Mouse (Mus musculus) neural tube, embryonic 14.5 days (tissue): ENCODE results near the gene Ak7. TPM values are rescaled to one million over a fixed set of nuclear protein-coding genes. Genes with fewer than 3 reads are reported as not detected.

ENCODE experiments used
- ATAC-seq: fragments of 200-750 bp; cut with Nextera tagmentation; 2 replicates; pipeline ENCODE4 v1.8.0; 2017; ENCODE audit warnings: low read depth, mild to moderate bottlenecking, moderate TSS enrichment, moderate library complexity
- H3K27ac ChIP-seq: fragments of 300-500 bp; sonication (generic); 2 replicates; pipeline ENCODE4 v1.5.1; 2014; ENCODE audit warnings: low read depth, mild to moderate bottlenecking, control low read depth, low read length, moderate library complexity, mixed read lengths
- H3K27me3 ChIP-seq: fragments of 300-500 bp; sonication (generic); 2 replicates; pipeline ENCODE4 v1.6.1; 2014; ENCODE audit warnings: low read length; ENCODE audit not compliant: control insufficient read depth, insufficient read depth
- H3K36me3 ChIP-seq: fragments of 300-500 bp; sonication (generic); 2 replicates; pipeline ENCODE4 v1.6.1; 2014; ENCODE audit warnings: low read length, mixed read lengths; ENCODE audit not compliant: control insufficient read depth, insufficient read depth
- H3K4me1 ChIP-seq: fragments of 300-500 bp; sonication (generic); 2 replicates; pipeline ENCODE4 v1.6.1; 2014; ENCODE audit warnings: low read length; ENCODE audit not compliant: control insufficient read depth, insufficient read depth
- H3K4me2 ChIP-seq: fragments of 300-500 bp; sonication (generic); 2 replicates; pipeline ENCODE4 v1.6.1; 2014; ENCODE audit warnings: mild to moderate bottlenecking, low read depth, low read length, control low read depth
- H3K4me3 ChIP-seq: fragments of 300-500 bp; sonication (generic); 2 replicates; pipeline ENCODE4 v1.5.1; 2014; ENCODE audit warnings: low read depth, low read length, control low read depth, mixed read lengths
- H3K9ac ChIP-seq: fragments of 300-500 bp; sonication (generic); replicated peaks from 2 replicates; pipeline ENCODE4 v1.6.1; 2014; ENCODE audit warnings: low read depth, mild to moderate bottlenecking, control low read depth, low read length, mixed read lengths
- H3K9me3 ChIP-seq: fragments of 300-500 bp; sonication (generic); 2 replicates; pipeline ENCODE4 v1.6.1; 2016; ENCODE audit warnings: low read length; ENCODE audit not compliant: control insufficient read depth
- WGBS: fragments of 180-500 bp; shearing (Covaris S2); extraction: QIAGEN DNeasy Blood & Tissue Kit; methylation state at CpG from one replicate; pipeline ENCODE4 v1.1.7; 2014; 5-methylcytosine and 5-hydroxymethylcytosine counted together
- polyA plus RNA-seq: library from polyadenylated mRNA; unstranded; fragments of >200 nt; fragmentation: Nextera tagmentation; extraction: Ambion mirVana; gene quantifications from 2 replicates; pipeline ENCODE4 v1.2.1, GENCODE M21; 2014

Ak7 gene
- polyA plus RNA-seq, 1 experiment from 2014 or later: 1.1 TPM

DNA sequence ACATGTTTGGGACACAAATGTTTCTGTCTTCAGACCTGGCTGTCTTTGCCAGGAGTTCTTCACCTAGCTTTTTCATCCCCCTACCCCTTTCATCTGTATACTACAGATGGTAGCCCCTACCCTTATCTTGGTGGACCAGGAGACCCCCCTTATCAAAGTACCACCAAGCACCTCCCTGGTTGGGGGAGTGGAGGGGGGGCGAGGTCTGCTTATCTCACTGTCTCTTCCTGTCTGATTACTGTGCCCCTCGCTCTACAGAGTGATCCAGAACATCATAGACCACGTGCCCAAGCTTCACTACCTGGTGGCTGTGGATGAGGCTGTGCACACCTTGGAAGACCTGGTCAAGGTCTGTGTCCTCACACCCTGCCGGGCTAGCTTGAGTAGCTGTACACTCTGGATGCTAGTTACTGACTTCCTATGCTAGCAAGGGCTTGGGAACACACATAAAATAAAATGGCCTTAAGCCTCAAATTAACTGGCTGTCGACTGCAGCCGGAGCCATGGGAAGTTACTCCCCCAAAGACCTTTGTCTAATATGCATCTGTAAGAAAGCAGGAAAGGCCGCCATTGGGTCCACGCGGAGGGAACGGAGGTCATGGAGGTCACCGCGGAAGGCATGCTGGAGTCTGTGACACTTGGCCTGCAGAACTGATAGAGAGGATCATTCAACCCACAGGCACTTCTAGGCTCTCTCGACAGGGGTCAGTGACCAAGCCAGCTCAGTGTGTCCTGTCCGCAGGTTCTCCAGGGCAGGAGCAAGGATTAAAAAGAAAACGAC lies 32.7 kb downstream of the Ak7 start:
- ATAC-seq: no peak
- no peaks in the 10 kb centered on the region for H3K36me3 ChIP-seq
- H3K27ac ChIP-seq: no peak overlapping the region
- H3K9me3 ChIP-seq: no peaks in the 10 kb centered on the region
- no peak overlapping the region for H3K4me2 ChIP-seq
- H3K27me3 ChIP-seq: no peaks in the 10 kb centered on the region
- H3K9ac ChIP-seq: no peak overlapping the region
- H3K4me3 ChIP-seq: no peak overlapping the region
- 79% methylated on average over 15 of the region's 15 CpGs for WGBS
- no peaks in the 10 kb centered on the region for H3K4me1 ChIP-seq

DNA sequence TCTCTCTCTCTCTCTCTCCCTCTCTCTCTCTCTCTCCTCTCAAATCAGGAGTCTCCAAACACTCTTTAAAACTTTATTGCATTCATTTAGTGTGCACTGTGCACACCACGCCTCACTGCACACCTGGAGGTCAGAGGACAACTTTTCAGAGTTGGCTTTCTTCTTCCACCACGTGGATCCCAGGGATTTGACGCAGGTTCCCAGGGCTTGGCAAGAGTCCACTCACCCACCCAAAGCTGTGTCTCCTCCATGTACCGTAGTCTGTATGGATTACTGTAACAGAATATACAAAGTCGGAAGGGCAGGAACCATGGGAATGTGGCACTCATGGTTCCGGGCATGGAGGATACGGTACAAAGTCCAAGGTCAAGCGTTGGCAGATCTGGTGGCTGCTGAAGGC lies 33.9 kb downstream of the Ak7 start:
- Histone ChIP-seq H3K4me1 (no peaks in the 10 kb centered on the region), H3K4me2 (no peak overlapping the region), H3K9me3 (no peaks in the 10 kb centered on the region), H3K27me3 (no peaks in the 10 kb centered on the region), H3K27ac (no peak overlapping the region), H3K4me3 (no peak overlapping the region), H3K9ac (no peak overlapping the region), H3K36me3 (no peaks in the 10 kb centered on the region)
- ATAC-seq: no peak
- 92% methylated on average over 8 of the region's 8 CpGs for WGBS

DNA sequence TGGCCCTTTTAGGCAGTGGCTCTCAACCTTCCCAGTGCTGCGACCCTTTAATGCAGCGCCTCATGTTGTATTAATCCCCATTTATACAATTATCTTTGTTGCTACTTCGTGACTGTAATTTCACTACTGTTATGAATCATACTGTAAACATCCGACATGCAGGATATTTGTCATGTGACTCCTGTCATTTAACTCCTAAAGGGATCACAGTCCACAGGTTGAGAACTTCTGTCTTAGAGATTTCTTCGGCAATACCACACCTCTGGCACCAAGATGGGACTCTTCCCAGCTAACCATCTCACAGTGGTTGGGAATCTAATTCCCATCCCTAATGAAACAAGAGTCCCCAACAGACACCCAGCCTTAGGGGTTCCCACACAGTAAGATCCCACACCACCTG lies 42.3 kb downstream of the Ak7 start:
- no peak for ATAC-seq
- H3K9me3 ChIP-seq: no peaks in the 10 kb centered on the region
- no peak overlapping the region for H3K9ac ChIP-seq
- H3K4me3 ChIP-seq: no peak overlapping the region
- H3K27me3 ChIP-seq: no peaks in the 10 kb centered on the region
- H3K36me3 ChIP-seq: no peaks in the 10 kb centered on the region
- WGBS: 86% methylated on average over 5 of the region's 5 CpGs
- H3K4me2 ChIP-seq: no peak overlapping the region
- no peaks in the 10 kb centered on the region for H3K4me1 ChIP-seq
- H3K27ac ChIP-seq: no peak overlapping the region

DNA sequence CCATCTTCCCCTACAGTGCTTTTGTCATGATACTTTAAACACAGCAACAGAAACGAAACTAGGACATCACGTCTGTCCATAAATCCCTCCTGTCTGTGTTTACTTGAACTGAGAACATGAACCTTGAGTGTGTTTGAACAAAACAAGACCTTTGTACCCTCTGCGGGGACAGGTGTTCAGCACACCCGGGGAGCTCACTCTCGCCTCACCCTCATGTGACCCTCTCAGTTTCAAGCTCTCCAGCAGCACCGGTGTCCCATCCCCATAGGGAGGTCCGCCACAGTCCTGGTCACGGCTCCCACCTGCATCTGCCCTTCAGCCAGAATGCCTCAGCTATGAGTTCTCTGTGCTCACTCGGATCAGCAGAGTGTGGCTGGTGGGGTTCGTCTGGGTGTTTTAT lies 48.0 kb downstream of the Ak7 start:
- Histone ChIP-seq H3K36me3 (no peaks in the 10 kb centered on the region), H3K9ac (no peak overlapping the region), H3K9me3 (no peaks in the 10 kb centered on the region), H3K4me1 (no peaks in the 10 kb centered on the region), H3K27me3 (no peaks in the 10 kb centered on the region), H3K4me2 (no peak overlapping the region), H3K4me3 (no peak overlapping the region), H3K27ac (no peak overlapping the region)
- 87% methylated on average over 10 of the region's 10 CpGs for WGBS
- ATAC-seq: no peak

DNA sequence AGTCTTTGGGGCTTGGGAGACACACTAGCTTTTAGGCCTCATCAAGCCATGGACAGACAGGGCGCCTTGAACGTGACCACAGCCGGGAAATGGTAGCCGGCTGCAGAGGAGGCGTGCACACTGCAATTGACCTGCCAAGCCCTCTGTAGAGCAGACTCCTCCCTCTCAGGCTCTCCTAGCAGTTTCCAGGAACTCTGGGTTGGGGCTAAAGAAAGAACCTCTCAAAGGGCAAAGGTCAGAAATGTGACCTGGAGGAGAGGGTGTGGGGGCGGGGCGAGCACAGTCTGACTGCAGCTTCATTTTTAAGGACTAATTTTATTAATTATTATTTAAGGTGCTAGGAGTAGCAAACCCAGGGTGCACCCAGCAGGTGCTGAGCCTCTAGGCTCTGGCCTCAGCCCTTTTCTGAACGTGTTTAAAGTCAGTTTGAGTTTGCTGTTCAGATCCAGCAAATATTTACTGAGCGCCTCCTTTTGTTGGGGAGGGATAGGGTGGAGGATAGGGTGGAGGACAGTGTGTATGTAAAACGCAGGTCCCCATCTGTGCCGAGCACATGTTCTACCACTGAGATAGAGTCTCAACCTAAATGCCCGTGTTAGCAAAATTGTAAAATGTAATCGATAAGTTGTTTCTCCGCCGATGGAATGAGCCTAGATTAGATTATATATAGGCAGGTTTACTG lies 52.2 kb downstream of the Ak7 start:
- H3K9me3 ChIP-seq: no peaks in the 10 kb centered on the region
- H3K4me2 ChIP-seq: no peak overlapping the region
- H3K27ac ChIP-seq: no peak overlapping the region
- H3K4me1 ChIP-seq: no peaks in the 10 kb centered on the region
- H3K9ac ChIP-seq: no peak overlapping the region
- ATAC-seq: no peak
- H3K27me3 ChIP-seq: no peaks in the 10 kb centered on the region
- no peak overlapping the region for H3K4me3 ChIP-seq
- 43% methylated on average over 15 of the region's 15 CpGs for WGBS
- H3K36me3 ChIP-seq: no peaks in the 10 kb centered on the region

DNA sequence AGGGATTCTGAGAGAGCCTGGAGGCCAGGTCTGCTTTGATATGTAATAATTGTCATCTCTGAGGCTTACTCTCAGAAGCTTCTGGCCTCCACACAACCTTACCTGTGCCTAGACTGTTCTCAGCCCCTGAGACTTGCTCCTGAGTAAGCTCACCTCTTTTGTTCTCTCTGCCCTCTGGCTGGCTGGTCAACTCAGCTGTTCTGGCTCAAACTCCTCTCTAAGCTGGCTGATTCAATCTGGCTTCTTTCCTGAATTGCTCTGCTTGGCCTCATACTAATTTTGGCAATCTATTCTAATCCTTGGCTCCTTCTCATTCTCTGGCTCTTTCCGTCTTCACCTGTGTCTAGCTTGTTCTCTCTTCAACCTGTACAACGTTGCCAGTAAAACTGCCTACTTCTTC lies 53.1 kb downstream of the Ak7 start:
- 92% methylated on average over 2 of the region's 2 CpGs for WGBS
- no peak overlapping the region for H3K4me3 ChIP-seq
- H3K4me1 ChIP-seq: no peaks in the 10 kb centered on the region
- H3K36me3 ChIP-seq: no peaks in the 10 kb centered on the region
- H3K9me3 ChIP-seq: no peaks in the 10 kb centered on the region
- H3K27me3 ChIP-seq: no peaks in the 10 kb centered on the region
- no peak overlapping the region for H3K4me2 ChIP-seq
- no peak overlapping the region for H3K9ac ChIP-seq
- no peak overlapping the region for H3K27ac ChIP-seq
- ATAC-seq: no peak

DNA sequence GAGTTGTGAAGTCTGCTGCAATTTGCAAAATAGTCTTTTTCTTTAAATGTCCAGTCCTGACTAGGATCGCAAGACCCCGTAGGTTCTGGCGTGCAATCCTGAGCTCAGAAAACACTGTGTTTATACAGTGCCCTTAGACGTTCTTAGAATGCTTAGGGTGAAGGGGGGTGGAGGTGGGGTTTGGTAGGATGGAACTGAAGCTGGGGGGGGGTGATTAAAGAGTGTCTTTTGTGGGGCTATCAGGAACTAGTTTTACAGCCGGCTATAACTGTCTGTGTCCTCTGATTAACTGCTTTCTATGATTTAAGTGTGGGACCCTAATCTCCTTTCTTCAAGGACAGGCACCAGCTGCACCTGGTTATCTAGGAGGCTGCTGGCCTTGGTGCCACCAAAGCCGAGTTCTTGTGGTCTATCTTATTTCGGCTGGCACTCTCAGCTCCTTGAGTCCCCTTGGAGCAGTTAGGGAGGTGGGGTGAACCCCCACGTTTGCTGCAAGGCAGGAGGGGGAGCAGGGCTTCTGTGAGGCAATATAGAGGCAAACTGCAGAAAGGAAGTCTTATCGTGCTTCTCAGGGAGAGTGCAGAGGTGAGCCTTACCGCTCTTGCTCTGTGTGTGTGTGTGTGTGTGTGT lies 54.2 kb downstream of the Ak7 start:
- Histone ChIP-seq H3K4me3 (no peak overlapping the region), H3K9ac (no peak overlapping the region), H3K9me3 (no peaks in the 10 kb centered on the region), H3K4me2 (no peak overlapping the region), H3K36me3 (no peaks in the 10 kb centered on the region), H3K27ac (no peak overlapping the region), H3K27me3 (no peaks in the 10 kb centered on the region), H3K4me1 (no peaks in the 10 kb centered on the region)
- WGBS: 16% methylated on average over 10 of the region's 10 CpGs
- ATAC-seq: no peak

DNA sequence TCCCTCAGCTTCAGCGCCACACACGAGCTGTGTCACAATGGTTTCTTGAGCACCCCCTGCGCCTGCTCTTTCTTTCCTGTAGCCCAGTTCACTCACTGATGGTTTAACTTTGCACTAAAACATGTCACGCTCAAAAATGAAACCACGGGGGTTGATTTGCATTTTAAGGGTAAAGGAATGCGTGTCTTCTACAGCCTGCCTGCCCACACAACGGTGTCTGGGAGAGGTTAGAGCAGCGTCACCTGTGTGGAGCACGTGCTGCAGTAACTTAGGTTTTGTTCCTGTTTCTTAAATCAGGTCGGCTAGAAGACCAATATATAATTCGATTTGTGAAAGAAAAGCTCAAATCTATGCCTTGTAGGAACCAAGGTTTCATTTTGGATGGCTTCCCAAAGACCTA lies 55.4 kb downstream of the Ak7 start:
- no peak overlapping the region for H3K4me3 ChIP-seq
- no peak for ATAC-seq
- H3K27me3 ChIP-seq: no peaks in the 10 kb centered on the region
- no peak overlapping the region for H3K9ac ChIP-seq
- no peak overlapping the region for H3K27ac ChIP-seq
- 47% methylated on average over 11 of the region's 11 CpGs for WGBS
- H3K4me1 ChIP-seq: no peaks in the 10 kb centered on the region
- no peaks in the 10 kb centered on the region for H3K9me3 ChIP-seq
- H3K4me2 ChIP-seq: no peak overlapping the region
- H3K36me3 ChIP-seq: no peaks in the 10 kb centered on the region

DNA sequence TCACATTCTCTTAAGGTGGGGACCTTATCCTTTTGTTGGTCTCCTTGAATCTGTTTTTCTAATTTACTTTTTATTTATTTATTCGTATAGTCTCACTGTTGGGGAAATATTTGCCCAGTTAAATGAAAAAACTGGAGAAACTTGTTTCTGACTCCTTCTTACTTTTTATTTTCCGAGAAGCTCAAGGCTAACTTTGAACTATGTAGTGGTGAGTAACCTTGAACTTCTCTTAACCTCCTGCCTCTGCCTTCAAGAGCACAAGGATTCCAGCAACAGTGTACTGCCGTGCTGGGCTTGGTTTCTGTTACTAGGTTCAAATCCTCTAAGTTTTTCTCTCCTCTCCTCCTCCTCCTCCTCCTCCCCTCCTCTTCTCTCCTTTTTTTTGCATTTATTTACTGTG lies 55.9 kb downstream of the Ak7 start:
- Histone ChIP-seq H3K27ac (no peak overlapping the region), H3K36me3 (no peaks in the 10 kb centered on the region), H3K27me3 (no peaks in the 10 kb centered on the region), H3K4me3 (no peak overlapping the region), H3K9me3 (no peaks in the 10 kb centered on the region), H3K4me1 (no peaks in the 10 kb centered on the region), H3K9ac (no peak overlapping the region), H3K4me2 (no peak overlapping the region)
- 77% methylated on average over 3 of the region's 3 CpGs for WGBS
- ATAC-seq: no peak
